Mouse (Mus musculus): ENCODE results near the gene Cyp4f17. TPM values are rescaled to one million over a fixed set of nuclear protein-coding genes. Genes with fewer than 3 reads are reported as not detected.
"Not testable (repeated sequence)": the region's sequence is repeated elsewhere in the genome, so short reads cannot be mapped to it uniquely, and the experiment has no call there.

Cyp4f17 gene
- polyA plus RNA-seq, 1 experiment from 2014 or later: 7.5 TPM

DNA sequence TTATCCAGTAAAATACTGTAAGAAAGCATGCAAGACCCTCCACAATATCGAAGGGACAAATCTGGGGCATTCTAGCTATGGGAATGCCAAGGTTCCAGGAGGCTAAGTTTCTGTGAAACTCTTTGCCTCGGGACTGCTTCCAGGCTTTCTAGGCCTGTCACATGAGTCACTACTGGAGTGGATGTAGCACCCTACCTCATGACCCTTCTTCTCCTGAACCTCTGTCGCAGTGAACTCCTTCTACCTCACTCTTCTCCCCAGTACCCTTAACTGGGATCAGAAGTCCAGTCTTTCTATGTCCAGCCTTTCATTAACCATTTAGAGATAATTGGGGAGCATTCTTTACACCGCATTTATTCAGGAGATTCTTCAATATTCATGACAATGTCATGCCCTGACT is 5.3 kb upstream of the Cyp4f17 start:
- not testable (repeated sequence) for DNase-seq (ENCODE audit: extremely low spot score, low spot score); H3K36me3 ChIP-seq (replicated peaks); H3K27me3 ChIP-seq (ENCODE audit: poor library complexity, severe bottlenecking); H3K27ac ChIP-seq; H3K4me3 ChIP-seq; H3K4me1 ChIP-seq
- 89% methylated on average over 4 of the region's 4 CpGs for WGBS
- H3K9me3 ChIP-seq: peaks cover 14% of the 10 kb centered on the region; the same call in 1 of the 2 replicates

DNA sequence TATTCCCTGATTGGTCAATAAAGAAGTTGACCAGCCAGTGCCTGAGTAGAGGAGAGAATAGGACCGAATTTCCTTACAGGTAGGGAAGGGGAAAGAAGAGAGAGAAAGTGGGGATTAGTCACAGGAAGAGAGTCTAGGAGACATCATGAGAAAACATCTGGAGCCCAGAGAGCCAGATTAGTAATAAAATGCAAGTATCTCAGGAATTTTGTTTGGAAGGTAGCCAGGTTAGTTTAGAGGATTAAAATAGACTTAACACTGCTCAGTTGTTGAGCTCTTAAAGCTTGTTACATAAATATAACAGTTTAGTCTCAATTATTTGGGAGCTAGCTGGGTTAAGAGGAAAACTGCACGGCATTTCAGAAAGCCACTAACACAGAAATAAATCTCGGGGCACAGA is 4.8 kb upstream of the Cyp4f17 start:
- Histone ChIP-seq H3K27ac (no peak overlapping the region), H3K4me3 (no peak overlapping the region), H3K4me1 (peaks cover 13% of the 10 kb centered on the region), H3K36me3 (replicated peaks) (no peaks in the 10 kb centered on the region), H3K27me3 (ENCODE audit: poor library complexity, severe bottlenecking) (no peaks in the 10 kb centered on the region), H3K9me3 (peaks cover 8% of the 10 kb centered on the region; the same call in 1 of the 2 replicates)
- WGBS: 78% methylated on average over 3 of the region's 3 CpGs
- DNase-seq (ENCODE audit: extremely low spot score, low spot score): no peak

- DNase-seq (ENCODE audit: extremely low spot score, low spot score): no peak
- no peaks in the 10 kb centered on the region for H3K36me3 ChIP-seq (replicated peaks)
- H3K4me1 ChIP-seq: peaks cover 23% of the 10 kb centered on the region
- no peaks in the 10 kb centered on the region for H3K9me3 ChIP-seq
- no peak overlapping the region for H3K4me3 ChIP-seq
- no peaks in the 10 kb centered on the region for H3K27me3 ChIP-seq (ENCODE audit: poor library complexity, severe bottlenecking)
- 92% methylated on average over 2 of the region's 2 CpGs for WGBS
- H3K27ac ChIP-seq: no peak overlapping the region
Measured at GRCm38 (mm10) chr17:32503111-32503510, 2.7 kb upstream of the Cyp4f17 start.

GRCm38 (mm10) chr17:32506729-32507245 is 937 bp downstream of the Cyp4f17 start:
- Histone ChIP-seq H3K9me3 (no peaks in the 10 kb centered on the region), H3K4me1 (peaks cover 23% of the 10 kb centered on the region), H3K4me3 (peak overlapping the region; percentile 58), H3K27ac (peak overlapping the region; percentile 90), H3K36me3 (replicated peaks) (peaks cover 4% of the 10 kb centered on the region; the same call in 1 of the 2 replicates), H3K27me3 (ENCODE audit: poor library complexity, severe bottlenecking) (no peaks in the 10 kb centered on the region)
- WGBS: 40% methylated on average over 9 of the region's 9 CpGs
- no peak for DNase-seq (ENCODE audit: extremely low spot score, low spot score)

DNA sequence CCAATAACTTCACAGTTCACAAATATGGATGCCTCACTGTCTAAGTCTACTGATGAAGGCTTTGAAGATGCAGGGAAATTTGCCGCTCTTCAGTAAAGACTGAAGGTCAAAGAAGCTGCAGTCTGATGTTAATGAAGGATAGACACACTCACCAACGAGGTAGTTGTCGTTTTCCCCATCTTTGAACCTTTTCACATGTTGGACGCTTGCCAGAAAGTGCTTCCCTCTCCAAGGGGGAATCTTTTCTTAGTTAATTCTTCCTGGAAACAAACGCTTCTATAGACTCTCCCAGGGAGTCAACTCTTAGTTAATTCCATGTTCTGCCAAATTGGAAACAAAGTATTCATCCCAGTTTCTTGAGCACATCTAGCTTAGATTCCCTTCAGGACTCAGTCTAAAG is 10.3 kb downstream of the Cyp4f17 start:
- Histone ChIP-seq H3K4me1 (no peaks in the 10 kb centered on the region), H3K27me3 (ENCODE audit: poor library complexity, severe bottlenecking) (no peaks in the 10 kb centered on the region), H3K27ac (no peak overlapping the region), H3K9me3 (no peaks in the 10 kb centered on the region), H3K36me3 (replicated peaks) (no peaks in the 10 kb centered on the region; the same call in 1 of the 2 replicates), H3K4me3 (no peak overlapping the region)
- no peak for DNase-seq (ENCODE audit: extremely low spot score, low spot score)
- WGBS: 91% methylated on average over 5 of the region's 5 CpGs

DNA sequence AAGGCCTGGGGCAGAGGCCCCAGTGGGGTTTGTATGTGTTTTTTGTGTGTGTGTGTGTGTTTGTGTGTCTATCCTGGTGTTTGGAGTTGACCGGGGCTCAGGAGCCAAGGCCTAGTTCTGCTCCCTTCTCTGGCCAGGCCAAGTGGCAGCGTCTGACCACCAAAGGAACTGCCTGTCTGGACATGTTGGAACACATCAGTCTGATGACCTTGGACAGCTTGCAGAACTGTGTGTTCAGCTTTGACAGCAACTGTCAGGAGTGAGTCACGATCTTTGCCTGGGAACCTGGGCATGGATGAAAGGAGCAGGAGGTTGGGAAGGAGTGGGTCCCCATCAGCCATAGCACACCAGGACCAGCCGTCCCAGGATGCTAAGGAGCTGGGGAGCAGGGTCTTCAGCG is 16.1 kb downstream of the Cyp4f17 start:
- DNase-seq (ENCODE audit: extremely low spot score, low spot score): no peak
- no peak overlapping the region for H3K27ac ChIP-seq
- WGBS: 86% methylated on average over 5 of the region's 5 CpGs
- H3K4me1 ChIP-seq: no peaks in the 10 kb centered on the region
- H3K36me3 ChIP-seq (replicated peaks): peaks cover 20% of the 10 kb centered on the region
- no peaks in the 10 kb centered on the region for H3K27me3 ChIP-seq (ENCODE audit: poor library complexity, severe bottlenecking)
- H3K4me3 ChIP-seq: no peak overlapping the region
- H3K9me3 ChIP-seq: no peaks in the 10 kb centered on the region

GRCm38 (mm10) chr17:32522386-32522785 is 16.5 kb downstream of the Cyp4f17 start:
- Histone ChIP-seq H3K27ac (no peak overlapping the region), H3K36me3 (replicated peaks) (peaks cover 20% of the 10 kb centered on the region), H3K4me3 (no peak overlapping the region), H3K4me1 (no peaks in the 10 kb centered on the region), H3K27me3 (ENCODE audit: poor library complexity, severe bottlenecking) (no peaks in the 10 kb centered on the region), H3K9me3 (no peaks in the 10 kb centered on the region)
- no peak for DNase-seq (ENCODE audit: extremely low spot score, low spot score)
- WGBS: 88% methylated on average over 4 of the region's 4 CpGs

- no peaks in the 10 kb centered on the region for H3K27me3 ChIP-seq (ENCODE audit: poor library complexity, severe bottlenecking)
- no peak overlapping the region for H3K27ac ChIP-seq
- peaks cover 20% of the 10 kb centered on the region for H3K36me3 ChIP-seq (replicated peaks)
- no peak overlapping the region for H3K4me3 ChIP-seq
- H3K9me3 ChIP-seq: no peaks in the 10 kb centered on the region
- peaks cover 2% of the 10 kb centered on the region for H3K4me1 ChIP-seq
- no peak for DNase-seq (ENCODE audit: extremely low spot score, low spot score)
- 91% methylated on average over 5 of the region's 5 CpGs for WGBS
Measured at GRCm38 (mm10) chr17:32522816-32523215, 17.0 kb downstream of the Cyp4f17 start.

- Histone ChIP-seq H3K9me3 (no peaks in the 10 kb centered on the region), H3K27me3 (ENCODE audit: poor library complexity, severe bottlenecking) (no peaks in the 10 kb centered on the region), H3K4me3 (no peak overlapping the region), H3K36me3 (replicated peaks) (peaks cover 20% of the 10 kb centered on the region), H3K4me1 (peaks cover 12% of the 10 kb centered on the region), H3K27ac (no peak overlapping the region)
- WGBS: 89% methylated on average over 11 of the region's 11 CpGs
- DNase-seq (ENCODE audit: extremely low spot score, low spot score): no peak
Measured at GRCm38 (mm10) chr17:32523895-32524294, 18.0 kb downstream of the Cyp4f17 start.

DNA sequence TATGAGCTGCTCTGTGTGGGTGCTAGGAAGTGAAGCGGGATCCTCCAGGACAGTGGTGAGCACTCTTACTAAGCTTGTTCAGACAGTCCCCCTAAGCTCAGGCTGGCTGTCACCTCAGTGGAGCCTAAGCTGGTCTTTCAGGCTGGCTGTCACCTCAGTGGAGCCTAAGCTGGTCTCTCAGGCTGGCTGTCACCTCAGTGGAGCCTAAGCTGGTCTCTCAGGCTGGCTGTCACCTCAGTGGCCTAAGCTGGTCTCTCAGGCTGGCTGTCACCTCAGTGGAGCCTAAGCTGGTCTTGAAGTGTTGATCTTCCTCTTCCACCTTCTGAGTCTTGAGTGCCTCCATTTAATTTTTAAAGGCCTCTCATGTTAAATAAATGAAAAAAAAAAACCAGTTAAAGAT is 20.5 kb downstream of the Cyp4f17 start:
- not testable (repeated sequence) for H3K27ac ChIP-seq; DNase-seq (ENCODE audit: extremely low spot score, low spot score); H3K9me3 ChIP-seq; H3K27me3 ChIP-seq (ENCODE audit: poor library complexity, severe bottlenecking); H3K4me3 ChIP-seq
- WGBS: 97% methylated on average over 1 of the region's 1 CpGs
- Histone ChIP-seq H3K36me3 (replicated peaks) (peaks cover 20% of the 10 kb centered on the region), H3K4me1 (peaks cover 13% of the 10 kb centered on the region)

DNA sequence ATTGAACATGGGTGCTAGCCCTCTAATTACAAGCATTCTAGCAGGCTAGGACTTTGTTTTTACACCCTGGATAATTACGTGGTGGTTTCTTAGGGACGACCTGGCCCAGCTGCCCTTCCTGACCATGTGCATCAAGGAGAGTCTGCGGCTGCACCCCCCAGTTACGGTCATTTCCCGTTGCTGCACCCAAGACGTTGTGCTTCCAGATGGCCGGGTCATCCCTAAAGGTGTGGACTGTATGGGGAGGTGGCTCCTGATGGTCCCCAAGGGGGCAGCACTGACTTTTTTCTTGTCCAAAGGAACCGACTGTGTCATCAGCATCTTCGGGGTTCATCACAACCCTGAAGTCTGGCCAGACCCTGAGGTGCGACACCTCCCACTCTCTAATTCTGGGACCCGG is 21.9 kb downstream of the Cyp4f17 start:
- Histone ChIP-seq H3K9me3 (no peaks in the 10 kb centered on the region), H3K36me3 (replicated peaks) (peaks cover 14% of the 10 kb centered on the region), H3K4me3 (no peak overlapping the region), H3K27me3 (ENCODE audit: poor library complexity, severe bottlenecking) (no peaks in the 10 kb centered on the region), H3K27ac (no peak overlapping the region), H3K4me1 (peaks cover 13% of the 10 kb centered on the region)
- DNase-seq (ENCODE audit: extremely low spot score, low spot score): no peak
- WGBS: 91% methylated on average over 11 of the region's 11 CpGs

DNA sequence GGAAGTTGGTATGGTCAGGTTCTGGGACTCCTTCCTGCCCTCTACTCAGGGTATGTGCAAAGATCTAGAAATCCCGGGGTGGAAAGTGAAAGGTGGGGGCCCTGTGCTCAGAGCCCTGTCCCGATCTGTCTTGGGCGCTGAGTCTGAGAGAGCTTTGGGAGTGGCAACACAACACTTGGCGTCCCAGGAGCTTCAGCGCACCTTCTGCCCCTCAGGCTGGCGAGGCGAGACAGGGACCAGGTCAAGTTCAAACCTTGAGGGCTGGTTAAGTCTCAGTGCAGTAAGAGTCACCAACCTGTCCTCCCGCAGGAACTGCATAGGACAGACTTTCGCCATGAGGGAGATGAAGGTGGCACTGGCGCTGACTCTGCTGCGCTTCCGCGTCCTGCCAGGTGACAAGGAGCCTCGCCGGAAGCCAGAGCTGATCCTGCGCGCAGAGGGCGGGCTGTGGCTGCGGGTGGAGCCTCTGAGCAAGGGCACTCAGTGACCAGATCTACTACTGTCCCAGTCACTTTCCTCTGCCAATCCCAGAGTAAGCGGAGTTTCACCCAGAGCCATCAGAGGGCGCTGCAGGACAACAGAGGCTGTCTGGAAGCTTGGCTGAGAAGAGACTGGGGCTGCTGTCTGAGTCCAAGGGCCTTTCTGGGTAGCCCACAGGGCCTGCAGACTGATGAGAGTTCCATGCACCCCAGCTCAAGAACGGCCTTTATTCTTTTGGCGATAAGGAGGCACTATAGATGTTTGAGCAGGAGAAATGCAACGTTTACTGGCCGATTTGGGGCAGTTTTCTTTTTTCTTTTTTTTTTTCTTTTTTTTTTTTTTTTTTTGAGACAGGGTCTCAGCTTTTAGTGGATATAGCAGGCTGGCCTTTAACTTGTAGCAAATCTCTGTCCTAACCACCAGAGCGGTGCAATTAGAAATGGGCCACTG is 22.8 kb downstream of the Cyp4f17 start:
- DNase-seq (ENCODE audit: extremely low spot score, low spot score): peak; percentile 86
- Histone ChIP-seq H3K4me3 (peak overlapping the region; percentile 49), H3K9me3 (no peaks in the 10 kb centered on the region), H3K27me3 (ENCODE audit: poor library complexity, severe bottlenecking) (no peaks in the 10 kb centered on the region), H3K36me3 (replicated peaks) (peaks cover 14% of the 10 kb centered on the region), H3K27ac (peak overlapping the region; percentile 73), H3K4me1 (peaks cover 13% of the 10 kb centered on the region)
- WGBS: 15% methylated on average over 26 of the region's 26 CpGs

DNA sequence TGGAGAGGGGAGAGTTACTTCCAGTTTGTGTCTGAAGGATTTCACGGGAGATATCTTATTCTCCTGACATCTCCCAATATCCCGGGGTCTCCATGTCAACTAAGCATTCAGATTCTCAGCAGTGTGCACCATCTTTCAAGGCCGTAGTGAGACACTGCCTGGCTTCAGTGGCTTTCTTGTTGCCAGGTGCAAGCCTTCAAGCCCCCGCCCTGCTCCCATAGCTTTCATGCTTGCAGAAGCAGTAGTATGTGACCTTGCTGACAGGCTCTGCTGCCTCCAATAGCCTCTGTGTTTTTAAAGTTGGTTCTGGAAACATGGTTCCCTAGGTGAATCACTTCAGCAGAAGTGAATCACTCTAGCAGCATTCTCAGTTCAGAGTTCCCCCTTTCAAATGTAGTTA is 26.5 kb downstream of the Cyp4f17 start:
- H3K36me3 ChIP-seq (replicated peaks); DNase-seq (ENCODE audit: extremely low spot score, low spot score); H3K27ac ChIP-seq; H3K9me3 ChIP-seq; H3K27me3 ChIP-seq (ENCODE audit: poor library complexity, severe bottlenecking); H3K4me3 ChIP-seq: not testable (repeated sequence)
- 77% methylated on average over 4 of the region's 4 CpGs for WGBS
- peaks cover 28% of the 10 kb centered on the region for H3K4me1 ChIP-seq
